In the genomic region with DNA sequence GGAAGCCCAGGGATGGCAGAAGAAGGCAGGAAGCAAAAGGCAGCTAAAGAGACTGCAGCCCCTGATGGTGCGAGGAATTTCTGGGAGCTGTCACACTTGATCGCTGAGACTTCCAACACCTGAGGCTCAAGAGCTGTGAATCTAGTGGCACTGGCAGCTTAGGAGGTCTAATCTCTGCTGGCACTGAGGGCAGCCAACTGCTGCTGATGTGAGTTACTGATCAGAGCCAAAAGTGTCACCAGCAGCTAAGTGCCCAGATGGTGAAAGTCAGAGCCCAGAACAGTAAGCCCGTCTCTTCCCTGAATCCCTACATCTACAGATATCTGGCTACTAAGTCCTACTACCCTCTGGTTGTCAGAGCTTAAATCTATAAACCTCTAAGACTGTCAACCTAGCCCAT, we compare ENCODE assay signal across 28 mouse cellular contexts.
DNase-seq lines count a peak whose midpoint lies in the region; ATAC-seq and TF ChIP-seq lines count a peak whose summit lies in the region.
"Had no signal": no experiment of that assay in that cellular context is flagged by ENCODE, and none has a peak within 500 bp of the region (broad histone marks: within the 10 kb centered on the region; RNA-seq: fewer than 3 reads in every experiment).

No protein-coding gene starts in this region.

- H3K4me1 ChIP-seq in hindbrain, postnatal 0 days (ENCODE audit: insufficient read depth, low read length) = no peaks in the 10 kb centered on the region
- H3K4me1 ChIP-seq in hindbrain, embryonic 14.5 days (replicated peaks; ENCODE audit: control insufficient read depth, insufficient read depth, low read length) = no peaks in the 10 kb centered on the region
- H3K4me1 ChIP-seq in midbrain, postnatal 0 days (ENCODE audit: insufficient read depth, low read length) = no peaks in the 10 kb centered on the region
- H3K4me1 ChIP-seq in midbrain, embryonic 16.5 days (ENCODE audit: control insufficient read depth, insufficient read depth, low read length) = no peaks in the 10 kb centered on the region
- H3K4me1 ChIP-seq: embryonic facial prominence, embryonic 10.5 days; embryonic facial prominence, embryonic 13.5 days; forebrain, embryonic 12.5 days; hindbrain, embryonic 13.5 days; intestine, embryonic 15.5 days had no signal

- no peaks in the 10 kb centered on the region for H3K36me3 ChIP-seq in hindbrain, postnatal 0 days (ENCODE audit: insufficient read depth, low read length)
- no peaks in the 10 kb centered on the region for H3K36me3 ChIP-seq in hindbrain, embryonic 14.5 days (replicated peaks; ENCODE audit: control insufficient read depth, insufficient read depth)
- H3K36me3 ChIP-seq in midbrain, postnatal 0 days (ENCODE audit: insufficient read depth, low read length) = no peaks in the 10 kb centered on the region
- H3K36me3 ChIP-seq in midbrain, embryonic 16.5 days (ENCODE audit: control insufficient read depth, insufficient read depth, low read length) = no peaks in the 10 kb centered on the region
- H3K36me3 ChIP-seq: embryonic facial prominence, embryonic 10.5 days; embryonic facial prominence, embryonic 13.5 days; forebrain, embryonic 12.5 days; G1E; hindbrain, embryonic 13.5 days; intestine, embryonic 15.5 days had no signal

- H3K27me3 ChIP-seq in hindbrain, postnatal 0 days (ENCODE audit: insufficient read depth, low read length) = no peaks in the 10 kb centered on the region
- H3K27me3 ChIP-seq in hindbrain, embryonic 14.5 days (ENCODE audit: control insufficient read depth, insufficient read depth, low read length) = no peaks in the 10 kb centered on the region
- no peaks in the 10 kb centered on the region for H3K27me3 ChIP-seq in midbrain, postnatal 0 days (ENCODE audit: insufficient read depth, low read length)
- no peaks in the 10 kb centered on the region for H3K27me3 ChIP-seq in midbrain, embryonic 16.5 days (ENCODE audit: control insufficient read depth, insufficient read depth, low read depth, low read length)
- H3K27me3 ChIP-seq: CH12.LX; embryonic facial prominence, embryonic 13.5 days; forebrain, embryonic 12.5 days; hindbrain, embryonic 13.5 days; intestine, embryonic 15.5 days; Patski had no signal

- DNase-seq in cerebellum, postnatal 14 days = peak; percentile 51 to 54
- DNase-seq in cerebellum, adult 11 months = no peak
- DNase-seq in hindbrain, postnatal 0 days (ENCODE audit: low spot score) = peak; percentile 64
- no peak for DNase-seq in hindbrain, embryonic 14.5 days (ENCODE audit: low spot score)
- peak; percentile 71 for DNase-seq in midbrain, postnatal 0 days (ENCODE audit: low spot score)
- no peak for DNase-seq in thymus, postnatal 0 days (ENCODE audit: low spot score)
- DNase-seq: adrenal gland, postnatal 10 days; adrenal gland, postnatal 36 days; B cell, adult 2 months; cerebellum, adult 11-12 months; cerebellum, adult 8-10 months; cerebellum, postnatal 25 days; embryo, embryonic 11 days; gastrocnemius, adult 2 months; gastrocnemius, postnatal 14 days; heart, adult 11 months had no signal

- no peak overlapping the region for H3K4me3 ChIP-seq in hindbrain, postnatal 0 days (ENCODE audit: low read length)
- no peak overlapping the region for H3K4me3 ChIP-seq in hindbrain, embryonic 14.5 days (replicated peaks; ENCODE audit: low read length)
- no peak overlapping the region for H3K4me3 ChIP-seq in midbrain, postnatal 0 days (ENCODE audit: low read depth, low read length)
- no peak overlapping the region for H3K4me3 ChIP-seq in midbrain, embryonic 16.5 days (ENCODE audit: low read depth, low read length)
- H3K4me3 ChIP-seq: embryonic facial prominence, embryonic 10.5 days; embryonic facial prominence, embryonic 13.5 days; erythroblast, embryonic 14.5 days; forebrain, embryonic 12.5 days; gastrocnemius, adult 2 months; hindbrain, embryonic 13.5 days; intestine, embryonic 15.5 days had no signal

- H3K9me3 ChIP-seq in hindbrain, postnatal 0 days (ENCODE audit: low read length) = no peaks in the 10 kb centered on the region
- no peaks in the 10 kb centered on the region for H3K9me3 ChIP-seq in hindbrain, embryonic 14.5 days (ENCODE audit: control insufficient read depth, low read length)
- no peaks in the 10 kb centered on the region for H3K9me3 ChIP-seq in midbrain, postnatal 0 days (ENCODE audit: low read length)
- H3K9me3 ChIP-seq in midbrain, embryonic 16.5 days (replicated peaks; ENCODE audit: control insufficient read depth, low read length, poor library complexity, severe bottlenecking) = no peaks in the 10 kb centered on the region
- H3K9me3 ChIP-seq: embryonic facial prominence, embryonic 10.5 days; embryonic facial prominence, embryonic 13.5 days; forebrain, embryonic 12.5 days; G1E; hindbrain, embryonic 13.5 days; intestine, embryonic 15.5 days had no signal

- peak; percentile 76 for ATAC-seq in hindbrain, postnatal 0 days
- no peak for ATAC-seq in hindbrain, embryonic 14.5 days (ENCODE audit: low FRiP score)
- no peak for ATAC-seq in midbrain, postnatal 0 days (ENCODE audit: low FRiP score)
- no peak for ATAC-seq in midbrain, embryonic 16.5 days
- ATAC-seq: forebrain, embryonic 16.5 days; intestine, embryonic 15.5 days; Patski had no signal

- no peak overlapping the region for H3K4me2 ChIP-seq in hindbrain, postnatal 0 days (ENCODE audit: low read depth, low read length)
- H3K4me2 ChIP-seq in hindbrain, embryonic 14.5 days (replicated peaks) = no peak overlapping the region
- no peak overlapping the region for H3K4me2 ChIP-seq in midbrain, postnatal 0 days (ENCODE audit: low read depth, low read length, poor library complexity, severe bottlenecking)
- no peak overlapping the region for H3K4me2 ChIP-seq in midbrain, embryonic 16.5 days (ENCODE audit: low read length)
- H3K4me2 ChIP-seq: embryonic facial prominence, embryonic 13.5 days; forebrain, embryonic 12.5 days; heart, embryonic 11.5 days; hindbrain, embryonic 13.5 days; intestine, embryonic 15.5 days had no signal

- WGBS in hindbrain, postnatal 0 days = 73% methylated on average over 3 of the region's 3 CpGs
- WGBS in hindbrain, embryonic 14.5 days = 92% methylated on average over 3 of the region's 3 CpGs
- 95% methylated on average over 3 of the region's 3 CpGs for WGBS in midbrain, postnatal 0 days
- 89% methylated on average over 3 of the region's 3 CpGs for WGBS in midbrain, embryonic 16.5 days

- no peak overlapping the region for H3K9ac ChIP-seq in hindbrain, postnatal 0 days (replicated peaks; ENCODE audit: low read length)
- no peak overlapping the region for H3K9ac ChIP-seq in hindbrain, embryonic 14.5 days
- H3K9ac ChIP-seq in midbrain, postnatal 0 days (replicated peaks; ENCODE audit: low read length, poor library complexity, severe bottlenecking) = no peak overlapping the region
- H3K9ac ChIP-seq in midbrain, embryonic 16.5 days (ENCODE audit: low read depth, low read length) = no peak overlapping the region
- H3K9ac ChIP-seq: embryonic facial prominence, embryonic 13.5 days; forebrain, embryonic 12.5 days; hindbrain, embryonic 13.5 days; intestine, embryonic 15.5 days had no signal

- H3K27ac ChIP-seq in hindbrain, postnatal 0 days = no peak overlapping the region
- no peak overlapping the region for H3K27ac ChIP-seq in hindbrain, embryonic 14.5 days
- no peak overlapping the region for H3K27ac ChIP-seq in midbrain, postnatal 0 days (ENCODE audit: low read depth, low read length)
- H3K27ac ChIP-seq in midbrain, embryonic 16.5 days (ENCODE audit: low read length) = no peak overlapping the region
- H3K27ac ChIP-seq: embryonic facial prominence, embryonic 10.5 days; embryonic facial prominence, embryonic 13.5 days; forebrain, embryonic 12.5 days; gastrocnemius, adult 2 months; hindbrain, embryonic 13.5 days; intestine, embryonic 15.5 days had no signal

- no peak for TF ChIP-seq CTCF in hindbrain, postnatal 0 days (IDR thresholded peaks at IDR 0.05; ENCODE audit: low read depth)
- TF ChIP-seq CTCF in midbrain, postnatal 0 days (IDR thresholded peaks at IDR 0.05) = no peak

Comparison
In these comparisons a context has a peak if more than half of its experiments do, and no peak if none do; other contexts are left out.
1. DNase-seq: peak in cerebellum, postnatal 14 days (2 of 2), hindbrain, postnatal 0 days (single experiment) and midbrain, postnatal 0 days (single experiment); none in cerebellum, adult 11 months (single experiment), hindbrain, embryonic 14.5 days (single experiment) and thymus, postnatal 0 days (single experiment).